Mouse (Mus musculus) CH12.LX (cell line): ENCODE measurements at regions not wholly inside any gene's neighbourhood (a gene's known extent, or its start where the extent isn't known, plus 50 kb on each side); places are given as distances from the start of the nearest gene placed in this dataset.

Source experiments
- DNase-seq: peaks from one replicate; pipeline ENCODE4 v3.0.0-alpha.2; 2013; ENCODE audit errors: extremely low read depth
- H3K27ac ChIP-seq: 2 replicates; pipeline ENCODE4 v1.5.1; 2012; ENCODE audit warnings: low read depth, mild to moderate bottlenecking, control low read depth, moderate library complexity; ENCODE audit not compliant: insufficient read depth
- H3K27me3 ChIP-seq: replicated peaks from 2 replicates; pipeline ENCODE3; 2012; ENCODE audit warnings: inconsistent platforms
- H3K36me3 ChIP-seq, 2 experiments: replicated peaks in 1 of 2; 2 replicates each; pipeline versions ENCODE3 to v1.6.1; 2012; ENCODE audit warnings: inconsistent platforms in 1 of 2, low read length in 1 of 2, mild to moderate bottlenecking in 1 of 2, mixed read lengths in 1 of 2, moderate library complexity in 1 of 2; ENCODE audit not compliant: control insufficient read depth in 1 of 2, insufficient read depth in 1 of 2
- H3K4me1 ChIP-seq, 2 experiments: 2 replicates each; pipeline ENCODE4 v1.6.1; 2012; ENCODE audit warnings: inconsistent platforms in 1 of 2, moderate library complexity in 1 of 2; ENCODE audit not compliant: insufficient read depth in 2 of 2, control insufficient read depth in 1 of 2
- H3K4me2 ChIP-seq: 2 replicates; pipeline ENCODE4 v1.6.1; 2012; ENCODE audit warnings: low read depth, mild to moderate bottlenecking, control low read depth; ENCODE audit not compliant: poor library complexity, insufficient read depth, severe bottlenecking
- H3K4me3 ChIP-seq, 3 experiments: fragments of 150-350 bp in 1 of 3; sonication (generic) in 1 of 3; replicated peaks in 1 of 3; 2 replicates each; pipeline versions ENCODE3 to v1.5.1; 2011 to 2012; ENCODE audit warnings: low read depth in 2 of 3, low read length in 2 of 3, mild to moderate bottlenecking in 2 of 3, moderate library complexity in 2 of 3, control low read depth in 1 of 3, improper control_type of control experiment in 1 of 3, inconsistent platforms in 1 of 3, mixed read lengths in 1 of 3; ENCODE audit not compliant: poor library complexity in 1 of 3
- H3K79me2 ChIP-seq: replicated peaks from 2 replicates; pipeline ENCODE4 v1.6.1; 2012; ENCODE audit warnings: mild to moderate bottlenecking, moderate library complexity; ENCODE audit not compliant: control insufficient read depth, poor library complexity, insufficient read depth, severe bottlenecking; ENCODE audit errors: extremely low read depth
- H3K9ac ChIP-seq: 2 replicates; pipeline ENCODE4 v1.6.1; 2012; ENCODE audit warnings: low read depth, mild to moderate bottlenecking, control low read depth, moderate library complexity; ENCODE audit not compliant: insufficient read depth
- H3K9me3 ChIP-seq: replicated peaks from 2 replicates; pipeline ENCODE3; 2012; ENCODE audit warnings: low read length, inconsistent platforms, mixed read lengths
- BHLHE40 ChIP-seq: IDR thresholded peaks from 2 replicates; pipeline ENCODE4 v1.6.1; 2011; ENCODE audit warnings: mild to moderate bottlenecking, low read depth, low read length, improper control_type of control experiment
- CHD1 ChIP-seq: IDR thresholded peaks from 2 replicates; pipeline ENCODE4 v1.6.1; 2012; ENCODE audit warnings: low read depth, low read length, improper control_type of control experiment, inconsistent platforms
- CTCF ChIP-seq, 2 experiments: IDR thresholded peaks in 1 of 2; conservative IDR thresholded peaks in 1 of 2; 2 replicates each; pipeline ENCODE4 v1.5.1; 2011 to 2012; ENCODE audit warnings: low read depth in 2 of 2, low read length in 2 of 2, improper control_type of control experiment in 1 of 2, inconsistent platforms in 1 of 2, mild to moderate bottlenecking in 1 of 2, moderate library complexity in 1 of 2
- ELF1 ChIP-seq: IDR thresholded peaks from 2 replicates; pipeline ENCODE4 v1.6.1; 2014; ENCODE audit warnings: low read depth, mild to moderate bottlenecking, inconsistent platforms, low read length, improper control_type of control experiment
- EP300 ChIP-seq: IDR thresholded peaks from 2 replicates; pipeline ENCODE4 v1.6.1; 2011; ENCODE audit warnings: low read length, improper control_type of control experiment
- IRF4 ChIP-seq: IDR thresholded peaks from 2 replicates; pipeline ENCODE4 v1.6.1; 2014; ENCODE audit warnings: low read depth, mild to moderate bottlenecking, inconsistent platforms, low read length, improper control_type of control experiment
- MAFK ChIP-seq: IDR thresholded peaks from 2 replicates; pipeline ENCODE4 v1.6.1; 2011; ENCODE audit warnings: low read length, improper control_type of control experiment; ENCODE audit not compliant: insufficient replicate concordance
- NELFE ChIP-seq: IDR thresholded peaks from 2 replicates; pipeline ENCODE4 v1.6.1; 2011; ENCODE audit warnings: low read depth, low read length, improper control_type of control experiment
- PAX5 ChIP-seq: IDR thresholded peaks from 2 replicates; pipeline ENCODE4 v1.6.1; 2012; ENCODE audit warnings: low read length, inconsistent platforms, mixed read lengths
- POLR2AphosphoS2 ChIP-seq: IDR thresholded peaks from 2 replicates; pipeline ENCODE4 v1.6.1; 2011; ENCODE audit warnings: low read depth, low read length, improper control_type of control experiment
- SIN3A ChIP-seq: IDR thresholded peaks from 2 replicates; pipeline ENCODE4 v1.6.1; 2012; ENCODE audit warnings: low read length, improper control_type of control experiment, inconsistent platforms
- SMC3 ChIP-seq: IDR thresholded peaks from 2 replicates; pipeline ENCODE4 v1.6.1; 2011; ENCODE audit warnings: low read depth, low read length, improper control_type of control experiment
- TBP ChIP-seq: conservative IDR thresholded peaks from 2 replicates; pipeline ENCODE4 v1.6.1; 2011; ENCODE audit warnings: low read depth, low read length, improper control_type of control experiment
- TCF12 ChIP-seq: IDR thresholded peaks from 2 replicates; pipeline ENCODE4 v1.6.1; 2014; ENCODE audit warnings: low read depth, mild to moderate bottlenecking, inconsistent platforms, low read length, improper control_type of control experiment
- UBTF ChIP-seq: IDR thresholded peaks from 2 replicates; pipeline ENCODE4 v1.6.1; 2012; ENCODE audit warnings: low read depth, mild to moderate bottlenecking, inconsistent platforms, low read length, improper control_type of control experiment, moderate library complexity
- USF1 ChIP-seq: IDR thresholded peaks from 2 replicates; pipeline ENCODE4 v1.6.1; 2014; ENCODE audit warnings: low read depth, mild to moderate bottlenecking, inconsistent platforms, low read length, improper control_type of control experiment
- ZC3H11A ChIP-seq: IDR thresholded peaks from 2 replicates; pipeline ENCODE4 v1.6.1; 2012; ENCODE audit warnings: low read depth, mild to moderate bottlenecking, inconsistent platforms, low read length, improper control_type of control experiment
- ZMIZ1 ChIP-seq: IDR thresholded peaks from 2 replicates; pipeline ENCODE4 v1.6.1; 2012; ENCODE audit warnings: low read depth, mild to moderate bottlenecking, inconsistent platforms, low read length, improper control_type of control experiment
- ZNF384 ChIP-seq: IDR thresholded peaks from 2 replicates; pipeline ENCODE4 v1.6.1; 2012; ENCODE audit warnings: low read depth, low read length, improper control_type of control experiment, inconsistent platforms
- dilution Hi-C: fragments of 300-500 bp; cut with MboI; formaldehyde crosslinking; loops from 2 replicates; pipeline ENCODE4 v1.14.3; 2020; ENCODE audit warnings: low sequenced_read_pairs; ENCODE audit not compliant: extremely low pct_unique_long_range_greater_than_20kb, extremely low pct_ligation_motif_present
- in situ Hi-C: fragments of 300-500 bp; cut with MboI; formaldehyde crosslinking; loops from 3 replicates; pipeline ENCODE4 v1.14.3; 2019; ENCODE audit warnings: low sequenced_read_pairs, low pct_ligation_motif_present, low pct_unique_long_range_greater_than_20kb, mixed read lengths

- no peak for TF ChIP-seq ZC3H11A
- no peak for TF ChIP-seq ZMIZ1
- TF ChIP-seq CHD1 = no peak
- TF ChIP-seq POLR2AphosphoS2 = no peak
- no peak for TF ChIP-seq MAFK
- no peak for TF ChIP-seq EP300
- no peak for TF ChIP-seq SMC3
- no peak for TF ChIP-seq ELF1
- TF ChIP-seq BHLHE40 = no peak
- TF ChIP-seq NELFE = no peak
- TF ChIP-seq CTCF (conservative IDR thresholded peaks at IDR 0.05 in 1 of 2, IDR thresholded peaks at IDR 0.05 in 1 of 2; ENCODE audit: low read depth in 2 of 2, low read length in 2 of 2) = no peak
- TF ChIP-seq SIN3A = no peak
- no peak for TF ChIP-seq ZNF384
- TF ChIP-seq, all 38 proteins: peak for 0
- Histone ChIP-seq H3K27me3 (no peaks in the 10 kb centered on the region), H3K9ac (no peak overlapping the region), H3K4me3 (no peak overlapping the region), H3K4me1 (no peaks in the 10 kb centered on the region), H3K9me3 (peaks cover 38% of the 10 kb centered on the region), H3K79me2 (no peaks in the 10 kb centered on the region), H3K4me2 (no peak overlapping the region), H3K36me3 (no peaks in the 10 kb centered on the region), H3K27ac (no peak overlapping the region)
- dilution Hi-C loops = no loop called here
- no peak for DNase-seq
- in situ Hi-C loops = no loop called here
These were observed 85.3 kb upstream of the Arhgap28 start for GRCm38 (mm10) chr17:68089179-68089578.

DNA sequence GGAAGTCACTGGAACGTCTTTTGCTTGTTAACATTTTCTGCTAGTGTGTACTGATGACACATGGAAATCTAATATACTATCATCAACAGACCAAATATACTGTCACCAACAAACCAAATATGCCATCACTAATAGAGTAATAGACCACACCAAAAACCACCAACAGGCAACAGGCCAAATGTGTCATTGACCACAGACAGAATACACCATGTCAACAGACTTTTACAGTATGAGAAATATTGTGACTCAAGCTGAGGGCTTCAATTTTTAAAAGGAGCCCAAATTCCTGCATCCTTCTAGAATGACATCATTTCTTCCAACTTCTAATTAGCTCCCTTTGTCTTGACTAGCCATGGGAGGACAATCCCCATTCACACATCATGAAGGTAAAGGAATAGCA is 85.9 kb upstream of the Arhgap28 start:
- in situ Hi-C loops = no loop called here
- Histone ChIP-seq H3K4me1 (no peaks in the 10 kb centered on the region), H3K27me3 (no peaks in the 10 kb centered on the region), H3K79me2 (no peaks in the 10 kb centered on the region), H3K9ac (no peak overlapping the region), H3K27ac (no peak overlapping the region), H3K4me3 (no peak overlapping the region), H3K36me3 (no peaks in the 10 kb centered on the region), H3K4me2 (no peak overlapping the region), H3K9me3 (peaks cover 37% of the 10 kb centered on the region)
- dilution Hi-C loops = no loop called here
- no peak for TF ChIP-seq UBTF
- no peak for TF ChIP-seq ELF1
- TF ChIP-seq IRF4 = no peak
- TF ChIP-seq CTCF (conservative IDR thresholded peaks at IDR 0.05 in 1 of 2, IDR thresholded peaks at IDR 0.05 in 1 of 2; ENCODE audit: low read depth in 2 of 2, low read length in 2 of 2) = no peak
- no peak for TF ChIP-seq TBP
- TF ChIP-seq USF1 = no peak
- no peak for TF ChIP-seq EP300
- TF ChIP-seq SIN3A = no peak
- TF ChIP-seq TCF12 = no peak
- no peak for TF ChIP-seq PAX5
- DNase-seq = no peak
